Mouse (Mus musculus) urinary bladder, postnatal 10 days (tissue): ENCODE measurements around the gene Mpped2.

Experiments used
- DNase-seq: peaks from one replicate; pipeline ENCODE4 v3.0.0; 2022; ENCODE audit warnings: low spot score

Gene Mpped2

GRCm38 (mm10) chr2:106692783-106693701 is at the start of gene Mpped2:
TSS of gene Mpped2 (plus strand) at chr2:106693269.
- DNase-seq = peak; percentile 18

- no peak for DNase-seq
These were observed 48.3 kb upstream of the Mpped2 start for GRCm38 (mm10) chr2:106644782-106645181.

GRCm38 (mm10) chr2:106649686-106650570 is 43.1 kb upstream of the Mpped2 start:
- no peak for DNase-seq

DNA sequence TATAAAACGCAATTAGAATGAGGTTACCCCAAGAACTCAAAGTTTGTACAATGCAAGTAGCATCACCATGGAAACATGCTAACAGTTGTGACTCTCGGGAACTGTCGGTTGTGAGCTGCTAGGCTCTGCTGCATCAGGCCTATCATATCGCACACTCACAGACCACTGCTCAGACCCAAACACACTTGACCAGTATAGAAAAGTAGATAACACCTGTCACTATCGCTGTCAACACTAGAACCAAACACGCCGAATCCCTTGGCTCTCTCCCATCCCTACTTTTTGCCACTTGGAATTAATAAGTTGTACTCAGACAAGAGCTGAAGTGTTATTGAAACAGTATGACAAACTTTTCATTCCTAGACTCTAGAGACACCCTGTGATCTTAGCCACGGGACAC is 40.9 kb upstream of the Mpped2 start:
- DNase-seq = no peak

DNA sequence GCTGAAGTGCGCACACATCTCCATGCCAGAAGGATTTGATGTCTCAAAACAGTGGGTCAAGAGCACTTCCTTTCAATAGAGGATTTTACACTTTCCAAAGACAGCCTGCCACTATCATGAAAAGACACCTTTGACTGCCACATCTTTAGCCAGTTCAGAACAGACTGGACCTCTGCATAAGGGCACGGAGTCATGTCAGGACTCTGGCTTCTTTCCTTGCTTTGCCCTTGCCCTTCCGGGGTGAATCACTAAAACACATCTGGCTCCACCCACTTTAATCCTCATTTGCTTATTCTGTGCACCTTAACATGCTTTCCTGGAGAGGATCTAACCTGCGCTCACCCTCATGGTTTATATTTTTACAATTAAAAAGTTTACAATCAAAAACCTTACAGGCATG is 40.3 kb upstream of the Mpped2 start:
- DNase-seq = no peak

- no peak for DNase-seq
These were observed 39.8 kb upstream of the Mpped2 start for GRCm38 (mm10) chr2:106653261-106653660.

GRCm38 (mm10) chr2:106655271-106655670 is 37.8 kb upstream of the Mpped2 start:
- no peak for DNase-seq

DNA sequence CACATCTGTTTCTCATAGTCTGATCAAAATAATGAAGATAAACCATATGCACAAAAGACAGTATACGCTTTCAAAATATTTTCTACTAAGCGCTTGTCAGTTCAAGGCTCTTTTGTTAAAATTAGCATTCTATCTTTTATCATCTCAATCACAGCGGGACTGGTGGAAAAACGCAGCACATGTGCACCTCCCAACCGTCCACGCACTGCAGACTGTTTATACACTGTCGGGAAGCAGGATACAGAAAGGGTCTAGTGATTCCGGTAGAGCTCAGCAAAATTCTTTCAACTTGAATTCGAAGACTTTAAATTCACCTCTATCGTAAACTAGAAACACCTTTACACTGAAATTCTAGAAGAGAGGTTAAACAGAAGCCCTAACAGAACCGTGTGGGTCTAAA is 27.8 kb upstream of the Mpped2 start:
- DNase-seq = no peak

DNA sequence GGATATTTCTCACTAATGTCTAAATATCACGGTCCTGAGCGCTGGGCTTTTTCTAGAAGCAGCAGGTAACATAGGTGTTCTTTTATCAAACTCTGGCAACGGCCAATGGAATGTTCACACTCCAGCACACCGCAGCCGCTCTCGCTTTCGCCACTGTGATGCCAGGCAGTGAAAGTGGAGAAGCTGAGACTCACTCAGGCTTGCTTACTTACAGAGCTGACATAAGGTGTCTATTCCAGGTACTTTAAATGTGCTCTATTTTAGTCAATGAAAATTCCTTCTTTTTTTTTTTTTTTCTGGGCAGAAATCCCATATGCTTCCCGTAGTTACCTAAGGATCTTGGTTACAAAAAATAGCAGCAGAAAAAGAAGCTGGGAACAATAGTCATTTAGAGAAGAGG is 18.8 kb upstream of the Mpped2 start:
- no peak for DNase-seq

DNA sequence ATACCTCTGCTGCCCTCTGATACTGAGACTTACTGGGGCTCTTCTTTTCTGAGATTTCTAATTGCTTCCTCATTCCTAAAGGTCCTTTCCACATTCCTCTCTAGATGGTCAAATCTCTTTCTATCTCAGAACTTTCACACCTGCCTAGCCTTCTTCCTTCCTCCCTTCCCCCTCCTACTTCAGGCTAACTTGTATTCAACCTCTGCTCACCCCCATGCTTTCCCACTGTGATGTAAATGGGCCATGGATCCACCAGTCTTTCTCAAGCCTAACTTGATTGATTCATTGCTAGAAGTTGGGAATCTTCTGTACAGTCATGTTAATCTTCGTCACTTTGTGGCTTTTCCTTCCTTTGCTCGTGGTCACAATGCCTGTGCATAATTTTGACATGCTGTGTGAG is 15.6 kb upstream of the Mpped2 start:
- DNase-seq = no peak

- no peak for DNase-seq
These were observed 13.2 kb upstream of the Mpped2 start for GRCm38 (mm10) chr2:106679720-106680455.

GRCm38 (mm10) chr2:106683185-106683831 is 9.8 kb upstream of the Mpped2 start:
- no peak for DNase-seq

DNA sequence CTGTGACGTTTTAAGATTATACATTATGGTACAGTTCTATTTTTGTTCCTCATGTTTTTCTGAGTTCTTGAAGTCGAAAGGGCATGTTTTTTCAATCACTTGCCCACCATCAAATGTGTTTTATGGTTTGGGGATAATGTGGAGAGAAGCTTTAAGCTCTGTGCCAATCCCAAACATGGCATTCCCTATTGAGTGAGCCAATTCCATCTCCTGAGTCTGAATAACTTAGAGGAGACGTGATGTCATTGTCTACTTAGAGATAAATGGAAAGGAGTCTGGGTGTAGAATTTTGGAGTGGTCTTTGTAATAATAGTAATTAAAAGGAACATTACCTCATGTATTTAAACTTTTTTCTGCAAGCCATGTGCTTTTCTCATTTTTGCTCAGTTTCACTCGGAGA is 9.2 kb upstream of the Mpped2 start:
- DNase-seq = no peak

DNA sequence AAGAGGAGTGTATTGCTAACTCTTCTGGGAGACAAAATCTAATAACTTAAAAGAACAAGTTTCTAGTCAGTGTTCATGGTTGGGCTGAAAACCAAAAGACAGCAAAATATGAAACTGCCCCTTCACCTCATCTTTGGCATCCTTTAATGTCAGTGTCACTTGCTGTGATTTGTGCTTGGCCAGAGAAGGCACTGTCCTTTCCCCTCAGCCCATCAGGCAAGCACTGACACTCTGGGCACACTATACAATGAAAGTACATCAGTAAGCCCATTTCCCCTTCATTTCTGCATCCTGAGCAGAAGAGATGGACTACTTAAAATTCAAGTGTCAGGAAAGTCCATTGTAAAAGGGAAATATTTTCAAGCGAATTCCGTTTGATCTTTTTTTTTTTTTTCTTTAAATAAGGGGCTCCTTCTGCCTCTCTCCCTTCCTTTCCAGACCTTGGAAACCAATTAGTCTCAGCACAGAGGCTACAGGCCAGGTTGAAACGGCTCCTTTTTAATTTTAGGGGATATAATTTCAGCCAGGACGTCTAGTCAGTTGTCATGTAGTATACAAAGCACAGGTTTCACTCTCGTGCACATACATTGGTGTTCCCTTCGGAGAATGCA is 1.2 kb upstream of the Mpped2 start:
- no peak for DNase-seq

DNA sequence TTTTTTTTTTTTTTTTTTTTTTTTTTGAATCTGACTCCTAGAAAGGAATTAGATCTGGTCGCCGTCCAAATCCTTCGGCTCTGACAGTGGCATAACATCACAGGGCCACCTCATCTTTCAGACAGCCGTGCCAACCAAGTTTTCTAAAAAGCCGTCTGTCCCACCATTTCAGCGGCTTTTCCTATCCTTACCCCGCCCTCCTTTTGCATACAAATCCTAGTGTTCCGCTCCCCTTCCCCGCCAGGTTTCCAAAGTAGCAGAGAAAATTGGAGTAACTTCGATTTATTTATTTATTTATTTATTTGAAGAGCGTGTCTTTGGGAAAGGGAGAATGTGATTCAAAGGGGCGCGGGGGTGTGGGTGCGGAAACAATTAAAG is 675 bp upstream of the Mpped2 start:
- no peak for DNase-seq

- DNase-seq = no peak
These were observed 865 bp downstream of the Mpped2 start for GRCm38 (mm10) chr2:106693702-106694566.

DNA sequence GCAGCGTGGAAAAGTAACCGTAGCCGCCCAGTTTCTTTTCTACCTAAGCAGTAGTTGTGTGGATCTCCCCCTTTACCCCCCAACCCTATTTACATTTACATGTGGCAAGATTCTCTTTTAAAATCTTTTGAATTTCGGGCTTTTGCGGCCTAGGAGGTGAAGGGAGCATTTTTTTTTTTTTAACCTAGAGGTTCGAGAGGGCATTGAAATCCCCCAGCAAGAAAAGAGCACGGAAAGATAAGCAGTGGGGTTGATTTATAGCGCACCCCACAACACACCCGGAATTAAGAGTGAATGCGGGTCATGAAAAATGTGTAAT is 1.5 kb downstream of the Mpped2 start:
- no peak for DNase-seq

GRCm38 (mm10) chr2:106694886-106695733 is 2.0 kb downstream of the Mpped2 start:
- DNase-seq = no peak

DNA sequence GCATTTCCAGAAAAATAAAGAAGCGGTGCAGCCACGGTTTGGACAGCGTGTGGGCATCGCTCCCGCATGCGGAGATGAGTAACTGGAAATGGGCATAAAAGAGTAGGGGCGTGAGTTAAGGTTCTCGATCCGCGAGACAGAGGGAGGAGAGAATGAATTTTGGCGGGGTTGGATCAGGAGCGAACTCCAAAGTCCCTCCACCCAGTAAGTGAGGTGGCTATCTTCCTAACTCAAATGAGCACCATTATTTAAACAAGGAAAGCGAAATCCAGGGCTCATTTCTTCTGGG is 2.6 kb downstream of the Mpped2 start:
- DNase-seq = no peak

DNA sequence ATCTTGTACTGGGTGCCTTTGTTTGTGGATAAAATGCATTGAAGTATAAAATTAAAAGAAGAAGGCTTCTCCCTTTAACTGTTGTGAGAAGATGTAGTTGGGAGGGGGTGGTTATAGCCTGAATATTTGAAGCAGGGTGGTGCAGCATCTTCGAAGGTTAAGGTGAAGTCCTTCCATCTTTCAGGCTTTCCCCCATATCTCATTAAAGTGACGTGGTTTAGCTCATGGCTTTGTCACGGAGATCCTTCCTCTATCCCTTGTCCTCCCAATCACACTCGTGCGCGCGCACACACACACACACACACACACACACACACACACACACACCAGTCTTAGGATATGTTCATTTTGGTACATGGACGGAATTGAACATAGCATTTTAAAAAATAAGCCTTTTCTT is 3.3 kb downstream of the Mpped2 start:
- DNase-seq = no peak
